In the genomic region with DNA sequence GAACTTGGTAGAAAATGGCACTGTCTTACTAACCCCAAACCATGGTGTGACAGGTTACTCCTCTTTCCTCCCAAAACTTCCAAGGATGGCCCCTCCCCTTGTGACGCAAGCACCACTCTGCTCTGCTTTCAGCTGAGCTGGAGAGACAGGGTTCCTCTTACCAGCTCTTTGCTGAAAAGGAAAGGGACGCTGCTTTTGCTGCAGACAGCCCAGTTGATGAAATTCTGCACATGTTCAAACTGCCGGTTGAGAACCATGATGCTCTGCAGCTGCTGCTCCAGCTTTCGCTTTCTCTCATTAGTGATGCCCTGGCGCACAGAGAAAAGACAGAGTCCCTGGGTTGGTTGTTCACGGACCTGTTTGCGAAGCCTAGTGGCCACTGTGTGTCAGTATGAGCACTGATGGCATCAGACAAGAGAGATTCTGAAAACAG, we compare ENCODE assay signal across 8 mouse cellular contexts. TPM values are rescaled to one million over a fixed set of nuclear protein-coding genes. Genes with fewer than 3 reads are reported as not detected.
A peak's percentile ranks its signal among the peaks of the same experiment; 100 is the strongest.
DNase-seq lines count a peak whose midpoint lies in the region; ATAC-seq lines count a peak whose summit lies in the region.
"Had no signal": no experiment of that assay in that cellular context is flagged by ENCODE, and none has a peak within 500 bp of the region (broad histone marks: within the 10 kb centered on the region; RNA-seq: fewer than 3 reads in every experiment).

No protein-coding gene starts in this region.

- H3K4me1 ChIP-seq in embryonic facial prominence, embryonic 15.5 days: no peaks in the 10 kb centered on the region
- no peaks in the 10 kb centered on the region for H3K4me1 ChIP-seq in hindbrain, embryonic 16.5 days (ENCODE audit: control insufficient read depth, insufficient read depth, low read depth, low read length)

- WGBS in embryonic facial prominence, embryonic 15.5 days: 25% methylated on average over 7 of the region's 7 CpGs
- WGBS in hindbrain, embryonic 16.5 days: 21% methylated on average over 7 of the region's 7 CpGs

- H3K36me3 ChIP-seq in embryonic facial prominence, embryonic 15.5 days: no peaks in the 10 kb centered on the region
- no peaks in the 10 kb centered on the region for H3K36me3 ChIP-seq in hindbrain, embryonic 16.5 days (ENCODE audit: control insufficient read depth, insufficient read depth, low read length)

- no peaks in the 10 kb centered on the region for H3K27me3 ChIP-seq in embryonic facial prominence, embryonic 15.5 days
- no peaks in the 10 kb centered on the region for H3K27me3 ChIP-seq in hindbrain, embryonic 16.5 days (replicated peaks; ENCODE audit: control insufficient read depth, insufficient read depth, low read length)

- H3K9me3 ChIP-seq in embryonic facial prominence, embryonic 15.5 days (replicated peaks): no peaks in the 10 kb centered on the region
- H3K9me3 ChIP-seq in hindbrain, embryonic 16.5 days (ENCODE audit: control insufficient read depth, low read length): no peaks in the 10 kb centered on the region

- ATAC-seq in embryonic facial prominence, embryonic 15.5 days (ENCODE audit: insufficient number of reproducible peaks, low FRiP score, low TSS enrichment, low read depth): no peak
- peak; percentile 69; the same call in 1 of the 2 replicates for ATAC-seq in hindbrain, embryonic 16.5 days

- DNase-seq in thymus, postnatal 14 days: peak; percentile 9
- no peak for DNase-seq in thymus, postnatal 4 days
- peak; percentile 34 for DNase-seq in lung, postnatal 36 days
- DNase-seq in ovary, postnatal 10 days (ENCODE audit: low spot score): no peak
- DNase-seq in c-Kit-positive CD71-positive TER-119-positive erythroid progenitor cells, embryonic 14.5 days (ENCODE audit: low spot score): no peak

- no peak overlapping the region for H3K4me3 ChIP-seq in embryonic facial prominence, embryonic 15.5 days (replicated peaks)
- no peak overlapping the region for H3K4me3 ChIP-seq in hindbrain, embryonic 16.5 days (ENCODE audit: low read length)

- no peak overlapping the region for H3K27ac ChIP-seq in embryonic facial prominence, embryonic 15.5 days (replicated peaks)
- H3K27ac ChIP-seq in hindbrain, embryonic 16.5 days (ENCODE audit: low read depth, low read length): no peak overlapping the region

- no peak overlapping the region for H3K9ac ChIP-seq in embryonic facial prominence, embryonic 15.5 days
- no peak overlapping the region for H3K9ac ChIP-seq in hindbrain, embryonic 16.5 days (ENCODE audit: low read depth, low read length)

- H3K4me2 ChIP-seq in embryonic facial prominence, embryonic 15.5 days (replicated peaks): peak overlapping the region; percentile 15; the same call in 1 of the 2 replicates
- H3K4me2 ChIP-seq in hindbrain, embryonic 16.5 days (ENCODE audit: low read length): peak overlapping the region; percentile 29; the same call in 1 of the 2 replicates

RNA-seq across cellular contexts. Expression of a gene that starts 27.2 kb away (rescaled TPM):
- 3.9 and 5.6 TPM in 2 replicates for polyA plus RNA-seq in embryonic facial prominence, embryonic 15.5 days (2015; fragmentation: Nextera tagmentation; extraction: Ambion mirVana)
- 0.91 and 1.4 TPM in 2 replicates for polyA plus RNA-seq in hindbrain, embryonic 16.5 days (2015; fragmentation: Nextera tagmentation; extraction: Ambion mirVana)

RNA-seq across cellular contexts. Expression of a gene that starts 38.2 kb away (rescaled TPM):
- polyA plus RNA-seq in embryonic facial prominence, embryonic 15.5 days (2015; fragmentation: Nextera tagmentation; extraction: Ambion mirVana): 140 and 145 TPM in 2 replicates
- 76.0 and 80.8 TPM in 2 replicates for polyA plus RNA-seq in hindbrain, embryonic 16.5 days (2015; fragmentation: Nextera tagmentation; extraction: Ambion mirVana)

RNA-seq across cellular contexts. Expression of a gene that starts 41.9 kb away (rescaled TPM):
- polyA plus RNA-seq in embryonic facial prominence, embryonic 15.5 days (2015; fragmentation: Nextera tagmentation; extraction: Ambion mirVana): 4.6 and 5.3 TPM in 2 replicates
- polyA plus RNA-seq in hindbrain, embryonic 16.5 days (2015; fragmentation: Nextera tagmentation; extraction: Ambion mirVana): 7.4 and 8.8 TPM in 2 replicates
- polyA plus RNA-seq: liver, embryonic 16.5 days had no signal

Comparison
In these comparisons a context has a peak if more than half of its experiments do, and no peak if none do; other contexts are left out.
1. DNase-seq: peak in thymus, postnatal 14 days (single experiment) and lung, postnatal 36 days (single experiment); none in thymus, postnatal 4 days (single experiment), ovary, postnatal 10 days (single experiment) and c-Kit-positive CD71-positive TER-119-positive erythroid progenitor cells, embryonic 14.5 days (single experiment).